Mouse (Mus musculus): Measurements from ENCODE around the gene Tex261. TPM values are rescaled to one million over a fixed set of nuclear protein-coding genes. Genes with fewer than 3 reads are reported as not detected.
"Not testable (repeated sequence)": the region's sequence is repeated elsewhere in the genome, so short reads cannot be mapped to it uniquely, and the experiment has no call there.

Gene Tex261
- total RNA-seq (2021) = 10 to 100 TPM; 47.2 to 49.5 TPM
- long read RNA-seq, experiment 1, transcript Tex261-201 (6 exons, 2,984 nt) = major isoform, 85 of 110 reads
- long read RNA-seq, experiment 1, partial matches to known transcripts = 3 of 110 reads
- long read RNA-seq, experiment 1, other reads (novel, unspliced or antisense) = 22 of 110 reads
- long read RNA-seq, experiment 2, transcript Tex261-201 (6 exons, 2,984 nt) = major isoform, 103 of 118 reads
- long read RNA-seq, experiment 2, partial matches to known transcripts = 1 of 118 reads
- long read RNA-seq, experiment 2, other reads (novel, unspliced or antisense) = 14 of 118 reads

- DNase-seq = peak; percentile 92
Observed at GRCm38 (mm10) chr6:83775638-83776293, at the start of gene Tex261. TSS of gene Tex261 (minus strand) at chr6:83775813.

DNA sequence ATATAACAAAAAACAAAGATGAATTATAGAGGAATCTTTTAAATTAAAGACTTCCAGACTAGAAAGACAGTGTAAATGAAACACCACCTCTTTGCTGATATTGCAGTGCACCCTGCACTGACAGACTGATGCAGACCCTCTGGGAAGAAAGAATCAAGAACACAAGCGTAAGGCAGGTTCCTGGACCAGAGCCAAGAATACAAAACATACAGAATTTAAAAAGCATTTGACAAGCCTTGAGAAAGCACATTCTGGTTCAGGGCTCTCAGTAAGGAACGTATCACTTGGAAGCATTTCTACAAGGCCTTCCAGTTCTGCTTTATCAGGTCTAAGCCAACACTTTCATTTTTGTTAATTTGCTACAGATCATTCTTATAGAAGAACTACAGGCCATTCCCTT lies 46.2 kb upstream of the Tex261 start:
- no peak for DNase-seq

GRCm38 (mm10) chr6:83820727-83821515 lies 45.3 kb upstream of the Tex261 start:
- DNase-seq = no peak

- no peak for DNase-seq
Observed at GRCm38 (mm10) chr6:83818996-83819395, 43.4 kb upstream of the Tex261 start.

DNA sequence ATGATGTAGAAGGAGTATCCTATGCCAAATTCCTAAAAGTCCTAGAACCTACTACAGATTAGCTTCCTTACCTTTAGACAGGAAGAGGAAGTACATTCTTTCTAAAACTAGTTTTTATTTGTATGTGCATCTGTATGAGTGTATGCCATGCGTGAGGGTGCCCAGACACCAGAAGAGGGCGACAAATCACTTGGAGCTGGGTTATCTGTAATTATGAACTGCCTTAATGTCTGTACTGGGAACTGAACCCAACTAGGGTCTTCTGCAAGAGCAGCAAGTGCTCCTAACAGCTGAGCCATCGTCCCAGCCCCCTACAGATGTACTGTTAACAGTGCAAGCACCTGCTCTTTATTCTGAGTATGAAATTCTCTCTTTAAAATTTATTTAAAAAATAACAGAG lies 40.2 kb upstream of the Tex261 start:
- no peak for DNase-seq

DNA sequence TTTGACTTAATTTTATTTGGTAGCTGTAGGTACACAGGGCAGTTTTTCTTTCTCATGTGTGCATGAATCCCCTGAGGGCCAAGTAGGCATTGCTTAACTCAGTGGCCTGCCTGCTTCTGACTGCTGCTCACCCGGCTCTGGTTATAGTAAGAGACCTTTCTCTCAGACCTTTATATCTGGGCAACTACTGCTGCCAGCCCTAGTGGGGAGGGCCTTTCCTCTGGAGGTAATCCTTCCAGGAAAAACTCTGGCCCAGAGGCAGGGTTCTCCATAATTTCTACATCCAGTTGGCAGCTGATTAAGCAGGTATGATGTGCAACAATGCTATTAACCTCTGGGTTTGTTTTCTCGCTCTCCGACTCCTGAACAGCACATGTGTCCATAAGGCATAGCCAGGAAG lies 27.2 kb upstream of the Tex261 start:
- DNase-seq = no peak

DNA sequence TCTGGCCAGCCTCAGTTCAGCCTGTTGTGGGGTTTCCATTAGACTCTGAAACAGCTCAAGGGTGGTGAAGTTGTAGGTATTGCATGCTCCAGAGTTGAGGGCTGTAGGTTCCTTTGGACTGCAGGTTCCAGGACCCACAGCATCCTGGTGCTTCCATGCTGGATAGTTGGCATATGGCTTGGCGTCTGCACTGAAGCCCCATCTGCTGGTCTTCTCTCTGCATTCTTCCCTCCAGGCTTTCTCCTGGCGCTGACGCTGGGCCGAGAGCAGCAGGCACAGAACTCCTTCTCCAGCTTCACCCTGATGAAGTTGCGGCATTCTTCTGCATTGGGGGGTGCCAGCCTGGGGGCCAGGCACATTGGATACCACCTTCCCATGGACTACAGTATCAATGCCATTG lies 26.4 kb upstream of the Tex261 start:
- DNase-seq = no peak

DNA sequence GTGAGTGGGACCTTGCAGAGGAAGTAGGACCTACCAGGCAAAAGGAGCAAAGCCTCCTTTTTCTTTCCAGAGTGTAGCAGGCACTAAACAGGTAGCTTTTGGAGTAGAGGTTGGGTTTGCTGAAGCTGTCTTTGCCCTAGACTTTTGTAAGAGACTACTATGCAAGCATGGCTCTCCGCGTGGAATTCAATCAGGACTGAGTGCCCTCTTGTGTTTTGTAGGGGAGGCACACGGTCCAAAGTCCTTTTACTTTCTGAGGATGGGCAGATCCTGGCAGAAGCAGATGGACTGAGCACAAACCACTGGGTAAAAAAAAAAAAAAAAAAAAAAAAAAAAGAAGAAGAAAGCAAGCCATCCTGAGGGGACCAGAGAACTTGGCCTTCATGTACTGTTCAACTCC lies 21.1 kb upstream of the Tex261 start:
- DNase-seq = no peak

DNA sequence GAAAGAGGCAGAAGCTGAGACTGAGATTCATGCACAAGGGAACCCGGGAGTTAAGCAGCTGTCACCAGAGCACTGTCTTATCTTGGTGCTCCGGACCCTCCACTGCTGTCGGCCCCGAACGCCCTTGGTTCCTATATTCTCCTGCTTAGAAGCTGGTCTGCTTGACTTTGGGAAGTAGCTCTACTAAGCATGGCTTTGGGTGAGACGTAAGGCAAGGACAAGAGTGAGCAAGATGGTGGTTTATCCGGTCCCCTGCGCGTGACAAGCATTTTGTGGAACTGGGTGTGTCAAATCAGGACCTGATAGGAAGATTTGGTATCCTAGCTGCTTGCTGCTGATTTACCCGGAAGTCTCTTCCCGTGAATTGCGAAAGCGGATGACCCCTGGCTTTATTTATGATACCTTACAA lies 19.9 kb upstream of the Tex261 start:
- no peak for DNase-seq

- peak; percentile 90 for DNase-seq
Observed at GRCm38 (mm10) chr6:83794760-83795296, 19.2 kb upstream of the Tex261 start, which contains the start of gene Nagk. TSS of gene Nagk (plus strand) at chr6:83794982.

- DNase-seq = no peak
Observed at GRCm38 (mm10) chr6:83791251-83791890, 15.8 kb upstream of the Tex261 start.

GRCm38 (mm10) chr6:83790533-83790932 lies 14.9 kb upstream of the Tex261 start:
- DNase-seq = not testable (repeated sequence)

DNA sequence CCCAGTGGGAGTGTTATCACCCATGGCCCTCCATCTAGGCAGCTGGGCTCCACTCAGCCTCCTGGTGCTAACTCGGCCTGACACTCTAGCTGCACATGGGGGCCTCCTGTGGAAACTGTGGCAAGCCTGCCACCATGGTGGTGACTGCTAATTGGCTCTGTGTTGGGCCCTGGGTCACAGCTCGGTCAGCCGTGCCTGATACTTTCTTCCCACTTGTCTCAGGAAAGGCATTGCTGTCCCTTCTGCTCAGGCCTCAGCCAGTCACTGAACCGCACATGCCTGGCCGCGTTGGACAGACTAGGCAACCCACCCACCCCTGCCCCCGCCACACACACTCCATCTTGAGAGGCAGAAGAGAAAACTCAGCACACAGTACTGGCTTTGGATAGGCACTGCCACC lies 12.9 kb upstream of the Tex261 start:
- DNase-seq = no peak

GRCm38 (mm10) chr6:83786426-83786825 lies 10.8 kb upstream of the Tex261 start:
- no peak for DNase-seq

- DNase-seq = no peak
Observed at GRCm38 (mm10) chr6:83779026-83779425, 3.4 kb upstream of the Tex261 start.

DNA sequence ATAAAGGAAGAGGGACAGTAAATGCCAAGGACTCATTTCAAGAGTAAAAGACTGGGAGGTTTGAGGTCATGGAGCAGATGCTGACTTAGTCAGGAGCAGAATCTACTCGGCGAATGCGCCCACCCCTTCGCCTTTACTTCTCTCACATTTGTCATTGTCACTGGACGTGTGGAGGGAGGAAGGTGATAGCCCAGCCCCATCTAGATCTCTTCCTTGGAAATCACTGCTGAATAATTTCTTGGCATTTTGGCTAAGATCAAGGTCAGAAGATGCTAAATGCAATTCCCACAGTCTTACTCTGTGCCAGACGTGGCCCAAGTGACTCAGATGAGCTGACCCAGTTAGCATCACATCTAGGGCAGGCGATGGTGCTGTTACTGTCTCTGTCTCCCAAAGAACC lies 2.7 kb upstream of the Tex261 start:
- DNase-seq = no peak

- DNase-seq = no peak
Observed at GRCm38 (mm10) chr6:83774781-83775563, 641 bp downstream of the Tex261 start.

DNA sequence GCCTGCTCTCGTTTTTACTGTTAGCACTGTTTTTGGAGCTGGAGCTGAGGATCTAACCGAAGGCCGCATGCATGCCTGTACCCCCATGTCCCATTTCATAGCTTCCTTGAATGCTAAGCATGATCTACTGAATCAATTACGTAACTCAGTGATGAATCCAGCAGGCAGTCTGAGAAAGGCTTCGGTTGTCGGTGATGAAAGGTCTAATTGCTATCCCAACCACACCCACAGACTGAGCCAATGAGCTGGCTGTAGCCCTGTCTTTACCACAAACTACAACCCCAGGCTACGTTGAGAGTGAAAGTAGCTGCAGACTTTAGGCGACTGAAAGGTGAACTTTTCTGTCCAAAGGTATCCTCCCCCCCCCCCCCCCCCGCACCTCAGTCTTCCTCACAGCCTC lies 1.5 kb downstream of the Tex261 start:
- DNase-seq = no peak

GRCm38 (mm10) chr6:83768485-83768884 lies 7.1 kb downstream of the Tex261 start:
- DNase-seq = no peak

DNA sequence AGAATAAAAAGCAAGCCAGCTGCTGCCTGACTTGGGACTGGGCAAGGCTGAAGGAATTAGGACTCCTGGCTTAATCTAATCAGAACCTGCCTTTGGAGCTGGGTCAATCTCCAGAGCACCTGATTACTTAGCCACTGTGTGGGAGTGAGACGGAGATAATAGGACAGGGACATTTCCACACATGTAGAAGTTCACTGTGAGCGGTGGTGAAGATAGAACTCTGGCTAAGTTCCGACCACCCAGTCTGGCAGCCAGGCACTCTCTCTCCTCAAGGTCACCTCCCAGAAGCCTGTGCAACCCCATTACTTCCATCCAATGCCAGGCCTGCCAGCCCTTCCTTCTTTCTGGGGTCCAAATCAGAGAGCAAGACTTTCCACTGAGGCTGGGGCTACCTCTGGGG lies 8.6 kb downstream of the Tex261 start:
- no peak for DNase-seq

GRCm38 (mm10) chr6:83762880-83763431 lies 12.7 kb downstream of the Tex261 start:
- DNase-seq = no peak

All from gastrocnemius, postnatal 25 days (tissue).